Mouse (Mus musculus) megakaryocyte, embryonic 14.5 days (primary cell): Measurements from ENCODE around the gene Cstf1.

ENCODE experiments used
- FLI1 ChIP-seq: IDR thresholded peaks from 2 replicates; pipeline ENCODE4 v1.6.1; 2012; ENCODE audit warnings: low read length, inconsistent platforms, mixed read lengths
- GATA1 ChIP-seq: IDR thresholded peaks from 3 replicates; pipeline ENCODE4 v1.6.1; 2012; ENCODE audit warnings: mixed read lengths, low read length, inconsistent platforms, borderline replicate concordance

GRCm38 (mm10) chr2:172418208-172418607 lies 47.7 kb downstream of the Cstf1 start:
- TF ChIP-seq GATA1 (no peak), FLI1 (no peak)
